Mouse (Mus musculus) CH12.LX (cell line): ENCODE measurements around the gene Pkib.

Experiments used
- CTCF ChIP-seq, 2 experiments: IDR thresholded peaks in 1 of 2; conservative IDR thresholded peaks in 1 of 2; 2 replicates each; pipeline ENCODE4 v1.5.1; 2011 to 2012; ENCODE audit warnings: low read depth in 2 of 2, low read length in 2 of 2, improper control_type of control experiment in 1 of 2, inconsistent platforms in 1 of 2, mild to moderate bottlenecking in 1 of 2, moderate library complexity in 1 of 2
- HCFC1 ChIP-seq: IDR thresholded peaks from 2 replicates; pipeline ENCODE4 v1.6.1; 2012; ENCODE audit warnings: low read depth, mild to moderate bottlenecking, inconsistent platforms, low read length, improper control_type of control experiment
- MXI1 ChIP-seq: IDR thresholded peaks from 2 replicates; pipeline ENCODE4 v1.6.1; 2011; ENCODE audit warnings: mild to moderate bottlenecking, low read depth, low read length, improper control_type of control experiment
- MYC ChIP-seq: IDR thresholded peaks from 2 replicates; pipeline ENCODE4 v1.6.1; 2011; ENCODE audit warnings: low read depth, mild to moderate bottlenecking, improper control_type of control experiment, low read length
- POLR2A ChIP-seq: IDR thresholded peaks from 2 replicates; pipeline ENCODE4 v1.6.1; 2011; ENCODE audit warnings: low read depth, mild to moderate bottlenecking, improper control_type of control experiment, low read length
- RAD21 ChIP-seq: IDR thresholded peaks from 2 replicates; pipeline ENCODE4 v1.6.1; 2011; ENCODE audit warnings: low read depth, mild to moderate bottlenecking, low read length, improper control_type of control experiment, moderate library complexity
- USF1 ChIP-seq: IDR thresholded peaks from 2 replicates; pipeline ENCODE4 v1.6.1; 2014; ENCODE audit warnings: low read depth, mild to moderate bottlenecking, inconsistent platforms, low read length, improper control_type of control experiment

GRCm38 (mm10) chr10:57627773-57628172, 4.0 kb upstream of the Pkib start:
- TF ChIP-seq USF1 (no peak), POLR2A (no peak), CTCF (conservative IDR thresholded peaks at IDR 0.05 in 1 of 2, IDR thresholded peaks at IDR 0.05 in 1 of 2; ENCODE audit: low read depth in 2 of 2, low read length in 2 of 2) (no peak), MXI1 (no peak), MYC (no peak), RAD21 (no peak), HCFC1 (no peak)
